In the genomic region with DNA sequence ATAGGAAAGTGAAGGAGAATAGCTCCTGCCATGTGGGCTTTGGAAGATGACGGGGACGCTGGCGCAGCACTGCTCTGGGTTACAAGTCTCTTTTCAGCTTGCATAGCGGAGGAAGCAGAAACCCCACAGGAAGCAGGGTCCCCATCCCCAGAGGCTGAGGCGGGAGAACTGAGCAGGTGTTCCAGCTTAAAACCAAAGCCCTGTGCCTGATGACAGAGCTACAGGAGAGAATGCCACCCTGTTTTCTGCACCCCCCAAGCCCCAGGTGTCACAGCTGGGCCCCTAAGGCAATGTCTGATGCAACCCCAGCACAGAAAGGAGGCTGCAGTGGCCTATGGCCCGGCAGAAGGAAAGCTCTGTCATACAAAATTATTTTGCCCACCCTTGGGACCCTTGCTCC, we compare ENCODE assay signal across 10 mouse cellular contexts. TPM values are rescaled to one million over a fixed set of nuclear protein-coding genes. Genes with fewer than 3 reads are reported as not detected.
DNase-seq lines count a peak whose midpoint lies in the region; ATAC-seq lines count a peak whose summit lies in the region.
"Had no signal": no experiment of that assay in that cellular context is flagged by ENCODE, and none has a peak within 500 bp of the region (broad histone marks: within the 10 kb centered on the region; RNA-seq: fewer than 3 reads in every experiment).

No protein-coding gene starts in this region.

- WGBS in kidney, embryonic 15.5 days = 58% methylated on average over 6 of the region's 6 CpGs
- 37% methylated on average over 6 of the region's 6 CpGs for WGBS in embryonic facial prominence, embryonic 12.5 days
- WGBS in midbrain, embryonic 15.5 days = 54% methylated on average over 6 of the region's 6 CpGs

- H3K4me3 ChIP-seq in kidney, embryonic 15.5 days (replicated peaks) = no peak overlapping the region
- H3K4me3 ChIP-seq in embryonic facial prominence, embryonic 12.5 days = no peak overlapping the region
- no peak overlapping the region for H3K4me3 ChIP-seq in midbrain, embryonic 15.5 days
- H3K4me3 ChIP-seq: hindbrain, embryonic 15.5 days had no signal

- no peaks in the 10 kb centered on the region for H3K36me3 ChIP-seq in kidney, embryonic 15.5 days
- no peaks in the 10 kb centered on the region for H3K36me3 ChIP-seq in embryonic facial prominence, embryonic 12.5 days
- no peaks in the 10 kb centered on the region for H3K36me3 ChIP-seq in midbrain, embryonic 15.5 days (replicated peaks)
- H3K36me3 ChIP-seq: hindbrain, embryonic 15.5 days had no signal

- peaks cover 23% of the 10 kb centered on the region for H3K4me1 ChIP-seq in kidney, embryonic 15.5 days
- H3K4me1 ChIP-seq in embryonic facial prominence, embryonic 12.5 days = peaks cover 10% of the 10 kb centered on the region
- H3K4me1 ChIP-seq in midbrain, embryonic 15.5 days = peaks cover 7% of the 10 kb centered on the region

- H3K27ac ChIP-seq in kidney, embryonic 15.5 days = no peak overlapping the region
- H3K27ac ChIP-seq in embryonic facial prominence, embryonic 12.5 days = 0 out of 2 replicates have a peak overlapping the region, but pooled peaks have one; percentile 54
- H3K27ac ChIP-seq in midbrain, embryonic 15.5 days = 0 out of 2 replicates have a peak overlapping the region, but pooled peaks have one; percentile 9
- H3K27ac ChIP-seq: hindbrain, embryonic 15.5 days had no signal

- no peaks in the 10 kb centered on the region for H3K27me3 ChIP-seq in kidney, embryonic 15.5 days
- no peaks in the 10 kb centered on the region for H3K27me3 ChIP-seq in embryonic facial prominence, embryonic 12.5 days
- H3K27me3 ChIP-seq in midbrain, embryonic 15.5 days (replicated peaks) = no peaks in the 10 kb centered on the region
- H3K27me3 ChIP-seq: hindbrain, embryonic 15.5 days had no signal

- no peaks in the 10 kb centered on the region for H3K9me3 ChIP-seq in kidney, embryonic 15.5 days (replicated peaks)
- no peaks in the 10 kb centered on the region for H3K9me3 ChIP-seq in embryonic facial prominence, embryonic 12.5 days
- no peaks in the 10 kb centered on the region for H3K9me3 ChIP-seq in midbrain, embryonic 15.5 days
- H3K9me3 ChIP-seq: hindbrain, embryonic 15.5 days had no signal

- H3K9ac ChIP-seq in kidney, embryonic 15.5 days = no peak overlapping the region
- H3K9ac ChIP-seq in embryonic facial prominence, embryonic 12.5 days = no peak overlapping the region
- H3K9ac ChIP-seq in midbrain, embryonic 15.5 days = no peak overlapping the region
- H3K9ac ChIP-seq: hindbrain, embryonic 15.5 days had no signal

- 0 out of 2 replicates have a peak, but pooled peaks have one; percentile 15 for ATAC-seq in kidney, embryonic 15.5 days (replicated peaks; ENCODE audit: low FRiP score)
- peak; percentile 48 for ATAC-seq in CD4-positive, CD25-positive, alpha-beta regulatory T cell, adult 4 months
- ATAC-seq in embryonic facial prominence, embryonic 12.5 days (ENCODE audit: insufficient number of reproducible peaks, insufficient read depth, low FRiP score, low TSS enrichment) = 0 out of 2 replicates have a peak, but pooled peaks have one; percentile 28
- no peak for ATAC-seq in midbrain, embryonic 15.5 days (replicated peaks)

- no peak for DNase-seq in kidney, adult 9 months
- DNase-seq in layer of hippocampus, adult 9-10 months (ENCODE audit: low spot score) = no peak
- DNase-seq in ovary, postnatal 10 days (ENCODE audit: low spot score) = no peak
- DNase-seq in MN1 (ENCODE audit: low spot score) = no peak
- DNase-seq: cerebellum, adult 11 months had no signal

- no peak overlapping the region for H3K4me2 ChIP-seq in kidney, embryonic 15.5 days
- H3K4me2 ChIP-seq in embryonic facial prominence, embryonic 12.5 days (replicated peaks) = no peak overlapping the region
- H3K4me2 ChIP-seq in midbrain, embryonic 15.5 days = no peak overlapping the region
- H3K4me2 ChIP-seq: hindbrain, embryonic 15.5 days had no signal

RNA-seq across cellular contexts. Expression of a gene that starts 11.1 kb away (rescaled TPM):
- polyA plus RNA-seq in kidney, embryonic 15.5 days (2015; fragmentation: Nextera tagmentation; extraction: Ambion mirVana) = 7.8 TPM in 2 replicates
- polyA plus RNA-seq in CD4-positive, CD25-positive, alpha-beta regulatory T cell, adult 4 months (2017; shearing (Covaris generic)) = under 1 TPM; 0.35 to 0.81 TPM
- polyA plus RNA-seq in embryonic facial prominence, embryonic 12.5 days (2016; fragmentation: Nextera tagmentation; extraction: Ambion mirVana) = 1.0 and 1.5 TPM in 2 replicates
- polyA plus RNA-seq in midbrain, embryonic 15.5 days (2015; fragmentation: Nextera tagmentation; extraction: Ambion mirVana) = not detected in 2 replicates
- polyA plus RNA-seq: hindbrain, embryonic 15.5 days had no signal

RNA-seq across cellular contexts. Expression of a gene that starts 39.5 kb away (rescaled TPM):
- 39.4 and 42.8 TPM in 2 replicates for polyA plus RNA-seq in kidney, embryonic 15.5 days (2015; fragmentation: Nextera tagmentation; extraction: Ambion mirVana)
- 10 to 100 TPM; 17.4 to 29.4 TPM for polyA plus RNA-seq in CD4-positive, CD25-positive, alpha-beta regulatory T cell, adult 4 months (2017; shearing (Covaris generic))
- polyA plus RNA-seq in embryonic facial prominence, embryonic 12.5 days (2016; fragmentation: Nextera tagmentation; extraction: Ambion mirVana) = 54.8 and 55.5 TPM in 2 replicates
- 37.6 TPM in 2 replicates for polyA plus RNA-seq in midbrain, embryonic 15.5 days (2015; fragmentation: Nextera tagmentation; extraction: Ambion mirVana)

RNA-seq across cellular contexts. Expression of a gene that starts 44.3 kb away (rescaled TPM):
- 1.7 and 2.4 TPM in 2 replicates for polyA plus RNA-seq in kidney, embryonic 15.5 days (2015; fragmentation: Nextera tagmentation; extraction: Ambion mirVana)
- 100 to 1,000 TPM; 745 to 823 TPM for polyA plus RNA-seq in CD4-positive, CD25-positive, alpha-beta regulatory T cell, adult 4 months (2017; shearing (Covaris generic))
- 1.9 and 2.3 TPM in 2 replicates for polyA plus RNA-seq in embryonic facial prominence, embryonic 12.5 days (2016; fragmentation: Nextera tagmentation; extraction: Ambion mirVana)
- 3.2 and 3.6 TPM in 2 replicates for polyA plus RNA-seq in midbrain, embryonic 15.5 days (2015; fragmentation: Nextera tagmentation; extraction: Ambion mirVana)

RNA-seq across cellular contexts. Expression of a gene that starts 56.6 kb away (rescaled TPM):
- polyA plus RNA-seq in kidney, embryonic 15.5 days (2015; fragmentation: Nextera tagmentation; extraction: Ambion mirVana) = 0.72 and 0.78 TPM in 2 replicates
- 1,000 to 10,000 TPM; 1,065 to 1,393 TPM for polyA plus RNA-seq in CD4-positive, CD25-positive, alpha-beta regulatory T cell, adult 4 months (2017; shearing (Covaris generic))
- 0.70 and 1.1 TPM in 2 replicates for polyA plus RNA-seq in embryonic facial prominence, embryonic 12.5 days (2016; fragmentation: Nextera tagmentation; extraction: Ambion mirVana)
- polyA plus RNA-seq in midbrain, embryonic 15.5 days (2015; fragmentation: Nextera tagmentation; extraction: Ambion mirVana) = 0.56 and 0.83 TPM in 2 replicates

Comparison
In these comparisons a context has a peak if more than half of its experiments do, and no peak if none do; other contexts are left out.
1. RNA of a gene that starts 44.3 kb away (polyA plus RNA-seq): 745 to 823 TPM in CD4-positive, CD25-positive, alpha-beta regulatory T cell, adult 4 months; 3.2 to 3.6 TPM in midbrain, embryonic 15.5 days, 1.7 to 2.4 TPM in kidney, embryonic 15.5 days and 1.9 to 2.3 TPM in embryonic facial prominence, embryonic 12.5 days; every median in the first group is over 100 times any median in the second.